Mouse (Mus musculus) right cerebral cortex, postnatal 10 days (tissue): ENCODE measurements at regions not wholly inside any gene's neighbourhood (a gene's known extent, or its start where the extent isn't known, plus 50 kb on each side); places are given as distances from the start of the nearest gene placed in this dataset.

Source experiments
- DNase-seq, 2 experiments: peaks; one replicate each; pipeline ENCODE4 v3.0.0; 2021; ENCODE audit warnings: low spot score in 2 of 2

- no peak for DNase-seq
Measured at GRCm38 (mm10) chr11:31282136-31282535, 87.7 kb downstream of the Stc2 start.

DNA sequence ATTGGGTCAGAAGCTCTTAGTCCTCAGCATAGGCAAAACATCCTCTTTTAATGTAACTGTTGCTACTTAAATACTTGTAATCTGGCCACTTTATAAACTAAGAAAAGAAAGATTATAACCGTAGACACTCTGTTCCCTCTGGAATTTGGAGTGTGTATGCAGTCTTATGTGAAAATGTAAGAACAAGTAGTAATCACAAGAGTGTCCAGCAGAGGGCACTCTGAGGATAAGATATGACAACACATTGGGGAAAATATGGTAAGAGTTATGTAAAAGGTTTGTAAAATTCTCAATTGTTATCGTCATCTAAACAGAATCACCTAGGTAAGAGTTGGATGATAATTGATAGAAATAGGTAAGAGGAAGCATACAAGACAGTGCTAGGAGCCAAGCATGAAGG is 66.2 kb upstream of the Gm17332 start:
- DNase-seq = peak; percentile 69 to 86
